Mouse (Mus musculus) liver, embryonic 11.5 days (tissue): Measurements from ENCODE around the gene Ifi35. TPM values are rescaled to one million over a fixed set of nuclear protein-coding genes. Genes with fewer than 3 reads are reported as not detected.
A peak's percentile ranks its signal among the peaks of the same experiment; 100 is the strongest.
"Not testable (repeated sequence)": the region's sequence is repeated elsewhere in the genome, so short reads cannot be mapped to it uniquely, and the experiment has no call there.

Experiments
- ATAC-seq: fragments of 200-750 bp; cut with Nextera tagmentation; replicated peaks from 2 replicates; pipeline ENCODE4 v1.8.0; 2017; ENCODE audit warnings: moderate number of reproducible peaks, mild to moderate bottlenecking, moderate TSS enrichment, moderate library complexity; ENCODE audit not compliant: low FRiP score
- DNase-seq: peaks from one replicate; pipeline ENCODE4 v3.0.0-alpha.2; 2017; ENCODE audit warnings: low spot score
- H3K27ac ChIP-seq: fragments of 300-500 bp; sonication (generic); 2 replicates; pipeline ENCODE4 v1.5.1; 2014; ENCODE audit warnings: mild to moderate bottlenecking, low read depth, low read length, control low read depth
- H3K27me3 ChIP-seq: fragments of 300-500 bp; sonication (generic); replicated peaks from 2 replicates; pipeline ENCODE4 v1.6.1; 2014; ENCODE audit warnings: low read length, mixed read lengths; ENCODE audit not compliant: control insufficient read depth, insufficient read depth
- H3K36me3 ChIP-seq: fragments of 300-500 bp; sonication (generic); 2 replicates; pipeline ENCODE4 v1.6.1; 2014; ENCODE audit warnings: mild to moderate bottlenecking, low read length, moderate library complexity, mixed read lengths; ENCODE audit not compliant: control insufficient read depth, insufficient read depth
- H3K4me1 ChIP-seq: fragments of 300-500 bp; sonication (generic); replicated peaks from 2 replicates; pipeline ENCODE4 v1.6.1; 2014; ENCODE audit warnings: low read length, mixed read lengths; ENCODE audit not compliant: control insufficient read depth, insufficient read depth
- H3K4me2 ChIP-seq: fragments of 300-500 bp; sonication (generic); 2 replicates; pipeline ENCODE4 v1.6.1; 2014; ENCODE audit warnings: mild to moderate bottlenecking, control low read depth, moderate library complexity
- H3K4me3 ChIP-seq: fragments of 300-500 bp; sonication (generic); 2 replicates; pipeline ENCODE4 v1.5.1; 2014; ENCODE audit warnings: low read depth, low read length, control low read depth
- H3K9ac ChIP-seq: fragments of 300-500 bp; sonication (generic); 2 replicates; pipeline ENCODE4 v1.6.1; 2014; ENCODE audit warnings: low read depth, low read length, control low read depth
- H3K9me3 ChIP-seq: fragments of 300-500 bp; sonication (generic); 2 replicates; pipeline ENCODE4 v1.6.1; 2016; ENCODE audit warnings: low read length, inconsistent platforms, mixed read lengths; ENCODE audit not compliant: control insufficient read depth
- WGBS: fragments of 180-500 bp; shearing (Covaris S2); extraction: QIAGEN DNeasy Blood & Tissue Kit; methylation state at CpG from one replicate; pipeline ENCODE4 v1.1.7; 2014; 5-methylcytosine and 5-hydroxymethylcytosine counted together
- polyA plus RNA-seq: library from polyadenylated mRNA; unstranded; fragments of >200 nt; fragmentation: Nextera tagmentation; extraction: Ambion mirVana; gene quantifications from 2 replicates; pipeline ENCODE4 v1.2.1, GENCODE M21; 2014

The Ifi35 gene
- polyA plus RNA-seq, 1 experiment from 2014 or later, result 34.6 TPM

- Histone ChIP-seq H3K4me1 (peaks cover 52% of the 10 kb centered on the region), H3K36me3 (peaks cover 15% of the 10 kb centered on the region), H3K9ac (no peak overlapping the region), H3K9me3 (no peaks in the 10 kb centered on the region), H3K4me2 (peak overlapping the region; percentile 100), H3K27ac (peak overlapping the region; percentile 13; the same call in 1 of the 2 replicates), H3K4me3 (no peak overlapping the region), H3K27me3 (no peaks in the 10 kb centered on the region)
- DNase-seq, result no peak
- ATAC-seq, result 0 out of 2 replicates have a peak, but pooled peaks have one; percentile 23
- 30% methylated on average over 13 of the region's 13 CpGs for WGBS
These were observed 14.6 kb downstream of the Ifi35 start for GRCm38 (mm10) chr11:101462583-101463440.

- Histone ChIP-seq H3K4me3 (peak within 1 kb of the TSS; percentile 81), H3K9me3 (no peaks in the 10 kb centered on the region), H3K9ac (peak within 1 kb of the TSS; percentile 66), H3K27ac (peak within 1 kb of the TSS; percentile 55), H3K27me3 (no peaks in the 10 kb centered on the region), H3K4me2 (peak within 1 kb of the TSS; percentile 100), H3K36me3 (peaks cover 8% of the 10 kb centered on the region; the same call in 1 of the 2 replicates), H3K4me1 (peaks cover 56% of the 10 kb centered on the region)
- ATAC-seq, result no peak
- DNase-seq, result no peak
- whole genome bisulfite sequencing, result 9% methylated on average over 12 of the region's 12 CpGs
These were observed 16.2 kb downstream of the Ifi35 start, which contains the start of gene Rnd2 for GRCm38 (mm10) chr11:101464211-101465100. Rnd2 (plus strand) TSS chr11:101464999.

DNA sequence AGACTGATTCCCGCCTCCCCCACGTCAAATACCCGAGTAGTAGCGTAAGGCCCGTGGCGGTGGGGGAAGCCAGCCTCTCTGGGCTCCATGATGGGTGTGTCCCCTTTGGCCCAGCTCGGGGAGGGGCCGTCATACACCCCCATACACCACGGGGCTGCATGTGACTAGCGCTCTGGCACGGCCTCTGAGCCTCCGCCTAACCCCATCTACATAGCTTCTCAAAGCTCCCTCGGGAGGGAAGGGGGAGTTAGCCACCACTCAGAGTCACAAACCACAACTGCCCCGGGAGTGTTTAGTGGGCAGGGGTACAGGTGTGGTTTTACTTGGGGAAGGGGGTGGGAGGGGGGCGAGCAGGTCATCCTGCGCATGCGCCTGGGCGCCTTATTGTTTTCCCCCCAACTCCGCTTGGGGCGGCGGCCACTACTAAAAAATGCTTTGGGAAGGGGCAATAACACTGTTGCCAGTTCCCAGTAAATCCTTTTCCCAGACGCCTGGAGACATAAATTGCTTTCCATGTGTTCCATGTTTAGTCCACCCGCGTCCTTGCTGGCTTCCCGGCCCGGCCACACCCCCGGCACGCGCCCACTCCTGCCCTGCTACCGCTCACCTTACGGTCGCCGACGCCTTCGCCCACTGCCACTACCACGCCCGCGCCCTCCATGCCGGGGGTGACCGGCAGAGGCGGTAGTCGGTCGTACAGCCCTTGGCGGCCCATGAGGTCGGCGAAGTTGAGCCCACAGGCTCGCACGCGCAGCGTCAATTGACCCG, 17.1 kb downstream of the Ifi35 start:
- Histone ChIP-seq H3K4me3 (peak overlapping the region; percentile 81), H3K27me3 (no peaks in the 10 kb centered on the region), H3K4me2 (peak overlapping the region; percentile 100), H3K36me3 (peaks cover 5% of the 10 kb centered on the region; the same call in 1 of the 2 replicates), H3K27ac (peak overlapping the region; percentile 55), H3K9me3 (no peaks in the 10 kb centered on the region), H3K4me1 (peaks cover 51% of the 10 kb centered on the region), H3K9ac (peak overlapping the region; percentile 66)
- DNase-seq (peak; percentile 72), ATAC-seq (peak; percentile 19; the same call in 1 of the 2 replicates)
- 2% methylated on average over 51 of the region's 51 CpGs for WGBS

GRCm38 (mm10) chr11:101465869-101466551, 17.8 kb downstream of the Ifi35 start, which contains the start of gene Vat1:
Vat1 (minus strand) TSS chr11:101466230.
- Histone ChIP-seq H3K27me3 (no peaks in the 10 kb centered on the region), H3K27ac (peak within 1 kb of the TSS; percentile 55), H3K9me3 (no peaks in the 10 kb centered on the region), H3K4me1 (peaks cover 51% of the 10 kb centered on the region), H3K4me2 (peak within 1 kb of the TSS; percentile 100), H3K36me3 (0 out of 2 replicates have a peak, but pooled peaks cover 2% of the 10 kb centered on the region), H3K4me3 (peak within 1 kb of the TSS; percentile 81), H3K9ac (peak within 1 kb of the TSS; percentile 66)
- 1% methylated on average over 60 of the region's 60 CpGs for WGBS
- DNase-seq, result peak; percentile 75
- peak; percentile 60 for ATAC-seq

DNA sequence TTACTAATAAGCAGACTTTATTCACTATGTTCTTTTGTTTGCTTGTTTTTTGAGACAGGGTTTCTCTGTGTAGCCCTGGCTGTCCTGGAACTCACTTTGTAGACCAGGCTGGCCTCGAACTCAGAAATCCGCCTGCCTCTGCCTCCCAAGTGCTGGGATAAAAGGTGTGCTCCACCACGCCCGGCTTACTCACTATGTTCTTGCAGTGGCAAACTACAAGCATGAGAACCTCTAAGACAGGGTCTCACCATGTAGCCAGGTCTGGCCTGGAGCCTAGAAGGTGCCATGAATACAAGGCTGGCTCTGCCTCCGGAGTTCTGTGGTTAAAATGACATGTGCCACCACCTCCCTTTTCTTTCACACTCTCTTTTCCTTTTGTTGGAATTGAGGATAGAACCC, 18.3 kb downstream of the Ifi35 start:
- DNase-seq, H3K9ac ChIP-seq, H3K9me3 ChIP-seq, H3K36me3 ChIP-seq, H3K27ac ChIP-seq, H3K27me3 ChIP-seq, ATAC-seq: not testable (repeated sequence)
- Histone ChIP-seq H3K4me2 (peak overlapping the region; percentile 100), H3K4me1 (peaks cover 51% of the 10 kb centered on the region), H3K4me3 (peak overlapping the region; percentile 81)
- WGBS, result 57% methylated on average over 5 of the region's 5 CpGs

DNA sequence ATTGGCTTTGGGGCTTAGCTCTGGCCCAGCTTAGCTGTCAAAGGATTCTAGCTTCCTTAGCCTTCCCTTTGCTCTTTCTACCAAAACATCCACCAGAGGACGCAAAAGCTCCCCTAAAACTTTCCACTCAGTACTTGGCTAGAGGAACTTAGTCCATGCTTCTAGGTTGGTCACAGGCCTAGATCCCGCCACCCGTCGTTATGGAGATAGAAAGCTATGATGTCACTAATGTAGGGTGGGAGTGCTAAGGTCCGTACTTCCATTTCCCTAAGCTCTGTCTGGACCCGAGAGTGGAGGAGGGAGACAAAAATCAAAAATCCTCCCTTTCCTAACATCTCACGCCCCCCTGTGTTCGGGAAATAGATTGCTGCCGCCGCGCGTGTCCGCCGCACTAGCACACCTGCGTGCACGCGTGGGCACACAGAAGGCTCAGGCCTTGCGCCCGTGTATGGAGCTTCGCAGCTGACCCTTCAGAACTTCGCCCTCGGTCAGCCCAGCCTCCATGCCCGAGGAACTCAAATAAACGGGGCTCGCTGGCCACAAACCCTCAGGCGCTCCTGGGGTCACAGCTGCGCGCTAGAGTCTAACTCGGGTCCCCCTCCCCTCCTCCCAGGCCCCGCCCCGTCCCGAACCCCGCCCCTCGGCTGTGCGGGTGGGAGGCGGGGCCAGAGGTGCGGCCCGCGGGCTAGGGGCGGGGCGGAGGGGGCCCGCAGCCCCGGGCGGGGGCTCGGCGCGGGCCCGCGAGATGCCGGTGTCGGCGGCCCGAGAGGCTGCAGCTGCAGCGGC, 19.5 kb downstream of the Ifi35 start:
- ATAC-seq (peak; percentile 77), DNase-seq (peak; percentile 75)
- Histone ChIP-seq H3K27ac (no peak overlapping the region), H3K36me3 (0 out of 2 replicates have a peak, but pooled peaks cover 2% of the 10 kb centered on the region), H3K27me3 (no peaks in the 10 kb centered on the region), H3K4me2 (peak overlapping the region; percentile 100), H3K4me1 (peaks cover 47% of the 10 kb centered on the region), H3K4me3 (peak overlapping the region; percentile 66), H3K9ac (peak overlapping the region; percentile 65), H3K9me3 (no peaks in the 10 kb centered on the region)
- 1% methylated on average over 51 of the region's 54 CpGs for WGBS

- DNase-seq (no peak), ATAC-seq (peak; percentile 6)
- WGBS, result under 1% methylated on average over 29 of the region's 31 CpGs
These were observed 20.1 kb downstream of the Ifi35 start for GRCm38 (mm10) chr11:101468263-101468688.

More at GRCm38 (mm10) chr11:101468263-101468688, 20.1 kb downstream of the Ifi35 start:
- Histone ChIP-seq H3K9ac (peak overlapping the region; percentile 65), H3K4me1 (peaks cover 40% of the 10 kb centered on the region), H3K9me3 (no peaks in the 10 kb centered on the region), H3K4me2 (peak overlapping the region; percentile 100), H3K4me3 (peak overlapping the region; percentile 66), H3K27me3 (0 out of 2 replicates have a peak, but pooled peaks cover 2% of the 10 kb centered on the region), H3K27ac (no peak overlapping the region), H3K36me3 (0 out of 2 replicates have a peak, but pooled peaks cover 2% of the 10 kb centered on the region)
